Mouse (Mus musculus): ENCODE results near the gene Ppp1r18. TPM values are rescaled to one million over a fixed set of nuclear protein-coding genes. Genes with fewer than 3 reads are reported as not detected.
"Not testable (repeated sequence)": the region's sequence is repeated elsewhere in the genome, so short reads cannot be mapped to it uniquely, and the experiment has no call there.

Gene Ppp1r18
- polyA plus RNA-seq, 1 experiment from 2014 or later, result 23.7 TPM

- Histone ChIP-seq H3K27me3 (replicated peaks) (no peaks in the 10 kb centered on the region), H3K27ac (ENCODE audit: poor library complexity, severe bottlenecking) (peak overlapping the region; percentile 97), H3K9me3 (replicated peaks) (no peaks in the 10 kb centered on the region), H3K4me3 (peak overlapping the region; percentile 81), H3K36me3 (peaks cover 43% of the 10 kb centered on the region), H3K9ac (peak overlapping the region; percentile 93), H3K4me1 (replicated peaks) (peaks cover 45% of the 10 kb centered on the region), H3K4me2 (peak overlapping the region; percentile 91)
- 0% methylated on average over 18 of the region's 18 CpGs for WGBS
- no peak for ATAC-seq (ENCODE audit: insufficient number of reproducible peaks, low FRiP score)
These were observed 27.9 kb upstream of the Ppp1r18 start for GRCm38 (mm10) chr17:35837487-35837886.

GRCm38 (mm10) chr17:35838122-35838544 lies 27.3 kb upstream of the Ppp1r18 start, which contains the start of gene Tubb5:
Gene Tubb5 (minus strand): TSS chr17:35838306.
- Histone ChIP-seq H3K4me2 (peak within 1 kb of the TSS; percentile 91), H3K27me3 (replicated peaks) (no peaks in the 10 kb centered on the region), H3K9me3 (replicated peaks) (no peaks in the 10 kb centered on the region), H3K36me3 (peaks cover 36% of the 10 kb centered on the region), H3K9ac (peak within 1 kb of the TSS; percentile 93), H3K27ac (ENCODE audit: poor library complexity, severe bottlenecking) (peak within 1 kb of the TSS; percentile 97), H3K4me3 (peak within 1 kb of the TSS; percentile 81), H3K4me1 (replicated peaks) (peaks cover 47% of the 10 kb centered on the region)
- under 1% methylated on average over 29 of the region's 29 CpGs for WGBS
- ATAC-seq (ENCODE audit: insufficient number of reproducible peaks, low FRiP score), result peak; percentile 86

- Histone ChIP-seq H3K4me1 (replicated peaks) (peaks cover 44% of the 10 kb centered on the region), H3K4me3 (peak overlapping the region; percentile 81), H3K27me3 (replicated peaks) (no peaks in the 10 kb centered on the region), H3K27ac (ENCODE audit: poor library complexity, severe bottlenecking) (peak overlapping the region; percentile 97), H3K4me2 (peak overlapping the region; percentile 91), H3K9me3 (replicated peaks) (no peaks in the 10 kb centered on the region), H3K36me3 (peaks cover 34% of the 10 kb centered on the region), H3K9ac (peak overlapping the region; percentile 60)
- ATAC-seq (ENCODE audit: insufficient number of reproducible peaks, low FRiP score), result no peak
- 1% methylated on average over 5 of the region's 5 CpGs for WGBS
These were observed 26.8 kb upstream of the Ppp1r18 start for GRCm38 (mm10) chr17:35838570-35838969.

- not testable (repeated sequence) for H3K27me3 ChIP-seq (replicated peaks); H3K9me3 ChIP-seq (replicated peaks); ATAC-seq (ENCODE audit: insufficient number of reproducible peaks, low FRiP score)
- peak overlapping the region; percentile 97 for H3K27ac ChIP-seq (ENCODE audit: poor library complexity, severe bottlenecking)
- peak overlapping the region; percentile 81 for H3K4me3 ChIP-seq
- peak overlapping the region; percentile 60 for H3K9ac ChIP-seq
- H3K4me1 ChIP-seq (replicated peaks), result peaks cover 40% of the 10 kb centered on the region
- peaks cover 30% of the 10 kb centered on the region for H3K36me3 ChIP-seq
- H3K4me2 ChIP-seq, result peak overlapping the region; percentile 91
- WGBS, result 68% methylated on average over 3 of the region's 3 CpGs
These were observed 26.4 kb upstream of the Ppp1r18 start for GRCm38 (mm10) chr17:35839002-35839401.

DNA sequence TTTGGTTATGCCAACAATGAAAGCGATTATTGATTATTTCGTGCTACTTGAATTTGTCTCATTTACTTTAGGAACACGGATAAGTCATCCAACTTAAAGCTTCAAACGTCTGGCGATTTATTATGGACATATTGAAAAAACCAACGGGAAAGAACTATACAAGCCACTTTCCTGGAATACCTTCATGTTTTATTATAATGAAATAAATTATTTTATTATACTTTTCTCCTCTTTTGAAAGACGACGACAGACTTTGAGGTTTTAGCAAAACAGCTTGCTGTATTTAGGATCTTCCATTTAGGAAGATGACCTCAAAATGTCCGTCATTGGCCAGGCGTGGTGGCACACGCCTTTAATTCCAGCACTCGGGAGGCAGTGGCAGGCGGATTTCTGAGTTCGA lies 24.8 kb upstream of the Ppp1r18 start:
- peaks cover 27% of the 10 kb centered on the region for H3K36me3 ChIP-seq
- no peak overlapping the region for H3K9ac ChIP-seq
- peak overlapping the region; percentile 78 for H3K4me2 ChIP-seq
- no peaks in the 10 kb centered on the region for H3K9me3 ChIP-seq (replicated peaks)
- peaks cover 26% of the 10 kb centered on the region for H3K4me1 ChIP-seq (replicated peaks)
- H3K4me3 ChIP-seq, result peak overlapping the region; percentile 42
- H3K27me3 ChIP-seq (replicated peaks), result no peaks in the 10 kb centered on the region
- H3K27ac ChIP-seq (ENCODE audit: poor library complexity, severe bottlenecking), result 0 out of 2 replicates have a peak overlapping the region, but pooled peaks have one; percentile 49
- 51% methylated on average over 14 of the region's 14 CpGs for WGBS
- ATAC-seq (ENCODE audit: insufficient number of reproducible peaks, low FRiP score), result no peak

- H3K27ac ChIP-seq (ENCODE audit: poor library complexity, severe bottlenecking), result peak within 1 kb of the TSS; percentile 78
- H3K9ac ChIP-seq, result peak within 1 kb of the TSS; percentile 67
- peak within 1 kb of the TSS; percentile 54 for H3K4me3 ChIP-seq
- H3K36me3 ChIP-seq, result peaks cover 27% of the 10 kb centered on the region
- H3K9me3 ChIP-seq (replicated peaks), result no peaks in the 10 kb centered on the region
- H3K4me1 ChIP-seq (replicated peaks), result peaks cover 18% of the 10 kb centered on the region
- no peaks in the 10 kb centered on the region for H3K27me3 ChIP-seq (replicated peaks)
- under 1% methylated on average over 59 of the region's 59 CpGs for WGBS
- peak within 1 kb of the TSS; percentile 78 for H3K4me2 ChIP-seq
- peak; percentile 90 for ATAC-seq (ENCODE audit: insufficient number of reproducible peaks, low FRiP score)
These were observed 24.1 kb upstream of the Ppp1r18 start, which contains the start of gene Mdc1 for GRCm38 (mm10) chr17:35841076-35841950. Gene Mdc1 (plus strand): TSS chr17:35841515.

DNA sequence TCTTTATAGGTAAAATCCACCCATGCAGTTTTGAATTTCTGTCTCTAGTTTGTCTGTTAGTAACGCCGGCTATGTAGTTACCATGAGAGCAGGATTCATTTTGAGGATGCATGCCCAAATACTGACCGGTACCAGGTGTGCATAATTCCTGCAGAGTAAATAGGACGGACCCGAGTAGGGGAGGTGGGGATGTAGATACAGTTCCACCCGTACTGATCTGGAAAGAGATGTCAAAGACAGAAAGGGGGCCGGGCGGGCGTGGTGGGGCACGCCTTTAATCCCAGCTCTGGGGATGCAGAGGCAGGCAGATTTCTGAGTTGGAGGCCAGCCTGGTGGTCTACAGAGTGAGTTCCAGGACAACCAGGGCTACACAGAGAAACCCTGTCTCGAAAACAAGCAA lies 23.4 kb upstream of the Ppp1r18 start:
- H3K4me3 ChIP-seq, result peak overlapping the region; percentile 54
- H3K36me3 ChIP-seq, result peaks cover 30% of the 10 kb centered on the region
- H3K9me3 ChIP-seq (replicated peaks), result no peaks in the 10 kb centered on the region
- H3K4me2 ChIP-seq, result peak overlapping the region; percentile 78
- H3K9ac ChIP-seq, result peak overlapping the region; percentile 67
- WGBS, result 17% methylated on average over 11 of the region's 11 CpGs
- peaks cover 18% of the 10 kb centered on the region for H3K4me1 ChIP-seq (replicated peaks)
- no peaks in the 10 kb centered on the region for H3K27me3 ChIP-seq (replicated peaks)
- no peak for ATAC-seq (ENCODE audit: insufficient number of reproducible peaks, low FRiP score)
- peak overlapping the region; percentile 78 for H3K27ac ChIP-seq (ENCODE audit: poor library complexity, severe bottlenecking)

- WGBS, result 98% methylated on average over 3 of the region's 3 CpGs
These were observed 21.9 kb upstream of the Ppp1r18 start for GRCm38 (mm10) chr17:35843514-35843913.

GRCm38 (mm10) chr17:35848112-35848511 lies 17.3 kb upstream of the Ppp1r18 start:
- Histone ChIP-seq H3K4me3 (no peak overlapping the region), H3K4me2 (no peak overlapping the region), H3K27me3 (replicated peaks) (no peaks in the 10 kb centered on the region), H3K9me3 (replicated peaks) (no peaks in the 10 kb centered on the region), H3K4me1 (replicated peaks) (peaks cover 1% of the 10 kb centered on the region; the same call in 1 of the 2 replicates), H3K9ac (no peak overlapping the region), H3K27ac (ENCODE audit: poor library complexity, severe bottlenecking) (no peak overlapping the region), H3K36me3 (peaks cover 88% of the 10 kb centered on the region)
- no peak for ATAC-seq (ENCODE audit: insufficient number of reproducible peaks, low FRiP score)
- 57% methylated on average over 1 of the region's 1 CpGs for WGBS

More at GRCm38 (mm10) chr17:35843514-35843913, 21.9 kb upstream of the Ppp1r18 start:
- Histone ChIP-seq H3K9me3 (replicated peaks) (no peaks in the 10 kb centered on the region), H3K27ac (ENCODE audit: poor library complexity, severe bottlenecking) (no peak overlapping the region), H3K27me3 (replicated peaks) (no peaks in the 10 kb centered on the region), H3K36me3 (peaks cover 45% of the 10 kb centered on the region), H3K4me1 (replicated peaks) (peaks cover 18% of the 10 kb centered on the region), H3K9ac (no peak overlapping the region), H3K4me2 (no peak overlapping the region), H3K4me3 (no peak overlapping the region)
- ATAC-seq (ENCODE audit: insufficient number of reproducible peaks, low FRiP score), result no peak

DNA sequence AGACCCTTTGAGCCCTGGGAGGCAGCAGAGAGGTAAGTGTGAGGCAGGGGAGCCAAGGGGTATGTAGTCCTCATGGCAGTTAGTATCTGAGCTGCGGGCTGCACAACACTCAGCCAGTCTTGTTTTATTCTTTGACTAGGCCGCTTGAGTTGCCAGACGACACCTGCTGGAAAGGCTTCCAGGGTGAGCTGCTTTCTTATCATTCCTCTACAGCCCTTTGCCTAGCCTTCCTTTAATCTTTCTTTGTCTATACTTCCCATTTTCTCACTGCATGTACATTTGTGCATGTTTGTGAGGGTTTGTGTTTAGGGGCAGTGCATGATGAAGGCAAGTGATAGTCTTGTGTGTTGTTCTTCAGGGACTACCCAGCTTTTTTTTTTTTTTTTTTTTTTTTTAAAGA lies 14.4 kb upstream of the Ppp1r18 start:
- 77% methylated on average over 3 of the region's 3 CpGs for WGBS
- no peak for ATAC-seq (ENCODE audit: insufficient number of reproducible peaks, low FRiP score)
- Histone ChIP-seq H3K36me3 (peaks cover 93% of the 10 kb centered on the region), H3K9ac (no peak overlapping the region), H3K27ac (ENCODE audit: poor library complexity, severe bottlenecking) (no peak overlapping the region), H3K4me1 (replicated peaks) (no peaks in the 10 kb centered on the region), H3K4me2 (no peak overlapping the region), H3K27me3 (replicated peaks) (no peaks in the 10 kb centered on the region), H3K9me3 (replicated peaks) (no peaks in the 10 kb centered on the region), H3K4me3 (no peak overlapping the region)

DNA sequence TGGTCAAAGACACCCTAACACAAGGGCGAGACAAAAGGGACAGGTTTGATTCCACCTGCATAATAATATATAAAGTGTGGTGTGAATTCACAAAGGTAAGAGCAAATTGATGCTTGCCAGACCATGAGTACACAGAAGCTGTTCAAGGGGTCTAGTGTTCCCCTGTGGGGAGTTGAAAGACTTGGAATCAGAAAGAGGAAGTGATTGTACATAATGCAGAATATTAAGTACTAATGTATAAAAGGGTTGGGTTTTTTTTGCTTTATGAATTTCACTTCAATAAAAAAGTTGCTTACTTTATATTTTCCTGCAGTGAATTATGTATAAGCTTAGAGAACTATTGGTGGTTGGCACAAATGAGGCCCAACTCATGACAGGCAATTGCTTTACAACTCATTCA lies 6.0 kb upstream of the Ppp1r18 start:
- H3K4me3 ChIP-seq, result no peak overlapping the region
- no peak overlapping the region for H3K9ac ChIP-seq
- peaks cover 7% of the 10 kb centered on the region for H3K4me1 ChIP-seq (replicated peaks)
- no peak overlapping the region for H3K4me2 ChIP-seq
- no peaks in the 10 kb centered on the region for H3K9me3 ChIP-seq (replicated peaks)
- no peaks in the 10 kb centered on the region for H3K27me3 ChIP-seq (replicated peaks)
- no peak for ATAC-seq (ENCODE audit: insufficient number of reproducible peaks, low FRiP score)
- WGBS, result 91% methylated on average over 1 of the region's 1 CpGs
- H3K36me3 ChIP-seq, result peaks cover 31% of the 10 kb centered on the region
- H3K27ac ChIP-seq (ENCODE audit: poor library complexity, severe bottlenecking), result no peak overlapping the region
